Mouse (Mus musculus) C3H10T1/2 (cell line): ENCODE measurements around the gene Rtl1. TPM values are rescaled to one million over a fixed set of nuclear protein-coding genes. Genes with fewer than 3 reads are reported as not detected.

Experiments used
- polyA plus RNA-seq, 2 experiments: library from polyadenylated mRNA; unstranded; fragments of >200 nt; fragmentation: generic; extraction: Trizol; gene quantifications; one replicate each; pipeline ENCODE4 v1.2.1; 2012; ENCODE audit warnings: missing spikeins in 2 of 2

Gene Rtl1
- polyA plus RNA-seq, result under 1 TPM; under 0.01 to 0.33 TPM

GRCm38 (mm10) chr12:109600230-109600629, at the start of gene Rtl1:
Gene Rtl1 (minus strand): TSS chr12:109600330.

Other genes with a start within 250 kb of the Rtl1 start
- gene Dlk1, start 147.5 kb downstream of the Rtl1 start, polyA plus RNA-seq, result 100 to 1,000 TPM in 1 of 2 experiments, 10 to 100 TPM in 1; 11.4 to 195 TPM